Mouse (Mus musculus): ENCODE measurements around the gene Prokr1. TPM values are rescaled to one million over a fixed set of nuclear protein-coding genes. Genes with fewer than 3 reads are reported as not detected.
"Not testable (repeated sequence)": the region's sequence is repeated elsewhere in the genome, so short reads cannot be mapped to it uniquely, and the experiment has no call there.

The Prokr1 gene
- polyA plus RNA-seq, 1 experiment from 2014 or later, result 2.0 TPM

DNA sequence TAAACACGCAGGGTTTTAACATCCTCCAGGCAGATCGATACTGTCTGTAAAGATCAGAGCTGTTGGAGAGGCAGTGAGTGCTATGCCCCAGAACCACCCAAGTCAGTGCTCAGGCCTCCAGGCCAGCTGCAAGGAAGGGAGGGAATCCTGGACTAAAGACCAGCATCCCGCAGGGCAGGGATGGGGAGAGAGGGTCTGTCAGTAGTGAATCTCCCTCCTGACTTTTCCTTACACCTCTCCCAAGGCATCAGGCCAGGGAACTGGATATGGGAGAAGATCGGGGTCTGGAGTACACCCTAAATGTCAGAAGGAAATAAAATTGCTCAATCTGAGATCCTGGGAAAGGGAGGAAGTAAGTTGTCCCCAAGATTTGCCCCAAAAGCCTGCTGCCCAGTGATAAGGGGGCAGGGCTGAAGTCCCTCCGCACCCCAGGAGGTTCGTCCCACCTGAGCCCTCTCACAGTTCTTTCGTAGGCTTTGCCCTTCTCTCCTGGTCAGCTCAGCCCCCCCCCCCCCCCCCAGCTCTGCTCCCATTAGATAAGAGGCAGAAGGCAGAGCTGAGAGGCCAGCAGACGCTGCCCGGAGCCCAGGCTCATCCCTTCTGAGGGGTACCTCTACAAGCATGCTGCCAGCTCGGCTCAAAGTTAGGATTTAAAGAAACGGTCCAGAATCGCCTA is 687 bp downstream of the Prokr1 start:
- peaks cover 17% of the 10 kb centered on the region for H3K4me1 ChIP-seq
- ATAC-seq (replicated peaks), result peak; percentile 24; the same call in 1 of the 2 replicates

DNA sequence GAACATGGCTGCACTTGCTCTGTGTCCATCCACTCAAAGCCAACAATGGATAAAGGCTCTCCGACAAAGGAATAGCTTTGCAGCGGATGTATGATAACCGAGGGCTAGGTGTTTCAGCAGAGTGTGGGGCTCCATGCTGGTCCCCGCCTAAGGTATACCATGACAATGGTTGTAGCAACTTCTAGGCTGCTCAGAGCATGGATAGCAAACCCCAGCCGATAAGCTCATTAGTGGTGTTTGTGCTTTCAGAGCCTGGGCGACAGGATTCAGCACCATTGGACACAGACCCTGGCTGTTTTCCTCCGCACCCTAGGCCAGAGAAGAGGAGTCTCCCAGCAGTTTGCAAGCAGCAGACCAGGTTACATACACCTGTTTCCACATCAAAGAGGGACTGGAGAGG is 6.6 kb downstream of the Prokr1 start:
- Histone ChIP-seq H3K27me3 (replicated peaks) (0 out of 2 replicates have a peak, but pooled peaks cover 3% of the 10 kb centered on the region), H3K27ac (no peak overlapping the region), H3K4me1 (no peaks in the 10 kb centered on the region), H3K4me3 (no peak overlapping the region), H3K9me3 (no peaks in the 10 kb centered on the region), H3K9ac (no peak overlapping the region), H3K4me2 (no peak overlapping the region), H3K36me3 (replicated peaks) (no peaks in the 10 kb centered on the region)
- WGBS, result 88% methylated on average over 7 of the region's 7 CpGs
- ATAC-seq (replicated peaks), result no peak

More for the DNA sequence above, 687 bp downstream of the Prokr1 start:
- Histone ChIP-seq H3K36me3 (replicated peaks) (no peaks in the 10 kb centered on the region), H3K27ac (no peak overlapping the region), H3K27me3 (replicated peaks) (0 out of 2 replicates have a peak, but pooled peaks cover 3% of the 10 kb centered on the region), H3K4me2 (peak overlapping the region; percentile 92), H3K9me3 (no peaks in the 10 kb centered on the region), H3K4me3 (peak overlapping the region; percentile 52), H3K9ac (peak overlapping the region; percentile 52; the same call in 1 of the 2 replicates)
- WGBS, result 10% methylated on average over 12 of the region's 12 CpGs

DNA sequence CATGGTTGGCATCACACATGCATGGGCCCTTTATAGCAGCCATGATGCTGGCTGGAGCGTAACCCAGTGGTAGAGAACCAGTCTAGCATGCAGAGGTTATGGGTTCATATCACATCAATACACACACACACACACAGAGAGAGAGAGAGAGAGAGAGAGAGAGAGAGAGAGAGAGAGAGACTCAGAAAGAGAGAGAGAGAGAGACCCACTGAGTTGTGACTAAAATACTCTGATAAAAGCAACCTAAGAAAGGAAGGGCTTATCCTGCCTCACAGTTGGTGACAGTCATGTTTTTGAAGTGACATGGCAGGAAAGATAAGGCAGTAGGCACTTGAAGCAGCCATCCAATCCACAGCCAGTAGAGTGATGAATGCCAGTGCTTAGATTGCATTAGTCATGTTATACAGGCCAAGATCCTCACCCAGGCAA is 7.3 kb downstream of the Prokr1 start:
- Histone ChIP-seq H3K27ac (no peak overlapping the region), H3K36me3 (replicated peaks) (no peaks in the 10 kb centered on the region), H3K4me1 (no peaks in the 10 kb centered on the region), H3K4me2 (no peak overlapping the region), H3K4me3 (no peak overlapping the region), H3K9me3 (no peaks in the 10 kb centered on the region), H3K9ac (no peak overlapping the region), H3K27me3 (replicated peaks) (0 out of 2 replicates have a peak, but pooled peaks cover 3% of the 10 kb centered on the region)
- 97% methylated on average over 1 of the region's 1 CpGs for WGBS
- no peak for ATAC-seq (replicated peaks)

DNA sequence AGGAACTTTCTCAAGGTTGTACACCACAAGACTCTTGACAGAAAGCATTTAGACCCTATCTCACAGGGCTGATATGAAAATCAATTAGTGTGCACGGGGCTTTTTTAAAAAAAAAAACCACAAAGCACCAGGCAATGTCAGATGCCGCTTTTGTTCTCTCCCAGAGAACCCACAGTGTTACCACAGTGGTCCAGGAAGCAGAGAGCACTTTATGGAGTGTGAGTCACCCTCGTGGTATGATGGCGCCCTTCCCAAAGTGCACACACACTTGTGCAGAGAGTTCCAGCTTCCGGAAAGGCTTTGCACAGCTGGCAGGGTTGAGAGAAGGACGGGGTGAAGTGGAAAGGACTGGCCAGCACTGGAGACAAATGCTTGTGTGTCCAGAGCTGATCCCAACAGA is 8.1 kb downstream of the Prokr1 start:
- 84% methylated on average over 6 of the region's 6 CpGs for WGBS
- H3K9ac ChIP-seq, result no peak overlapping the region

DNA sequence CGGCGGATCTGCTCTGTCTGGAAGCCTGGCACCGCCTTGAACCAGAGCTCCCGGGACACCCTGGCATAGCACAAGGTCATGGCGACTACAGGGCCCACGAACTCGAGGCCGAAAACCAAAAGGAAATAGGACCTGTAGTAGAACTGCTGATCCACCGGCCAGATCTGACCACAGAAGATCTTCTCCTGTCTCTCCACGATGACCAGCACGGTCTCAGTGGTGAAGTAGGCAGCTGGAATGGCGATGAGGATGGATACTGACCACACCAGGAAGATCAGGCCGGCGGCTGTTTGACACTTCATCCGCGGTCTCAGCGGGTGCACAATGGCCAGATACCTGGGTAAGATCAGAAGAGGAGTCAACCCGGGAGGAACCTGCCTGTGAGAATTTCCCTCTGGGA is 9.0 kb downstream of the Prokr1 start:
- H3K36me3 ChIP-seq (replicated peaks), result no peaks in the 10 kb centered on the region
- WGBS, result 94% methylated on average over 18 of the region's 18 CpGs
- H3K27me3 ChIP-seq (replicated peaks), result 0 out of 2 replicates have a peak, but pooled peaks cover 3% of the 10 kb centered on the region
- H3K9me3 ChIP-seq, result no peaks in the 10 kb centered on the region
- H3K4me1 ChIP-seq, result no peaks in the 10 kb centered on the region
- no peak overlapping the region for H3K9ac ChIP-seq
- no peak overlapping the region for H3K4me3 ChIP-seq
- ATAC-seq (replicated peaks), result no peak
- no peak overlapping the region for H3K27ac ChIP-seq
- H3K4me2 ChIP-seq, result no peak overlapping the region

More for the DNA sequence above, 8.1 kb downstream of the Prokr1 start:
- ATAC-seq (replicated peaks), result no peak
- no peaks in the 10 kb centered on the region for H3K36me3 ChIP-seq (replicated peaks)
- H3K4me3 ChIP-seq, result no peak overlapping the region
- H3K4me1 ChIP-seq, result no peaks in the 10 kb centered on the region
- no peak overlapping the region for H3K4me2 ChIP-seq
- 0 out of 2 replicates have a peak, but pooled peaks cover 3% of the 10 kb centered on the region for H3K27me3 ChIP-seq (replicated peaks)
- no peaks in the 10 kb centered on the region for H3K9me3 ChIP-seq
- H3K27ac ChIP-seq, result no peak overlapping the region

DNA sequence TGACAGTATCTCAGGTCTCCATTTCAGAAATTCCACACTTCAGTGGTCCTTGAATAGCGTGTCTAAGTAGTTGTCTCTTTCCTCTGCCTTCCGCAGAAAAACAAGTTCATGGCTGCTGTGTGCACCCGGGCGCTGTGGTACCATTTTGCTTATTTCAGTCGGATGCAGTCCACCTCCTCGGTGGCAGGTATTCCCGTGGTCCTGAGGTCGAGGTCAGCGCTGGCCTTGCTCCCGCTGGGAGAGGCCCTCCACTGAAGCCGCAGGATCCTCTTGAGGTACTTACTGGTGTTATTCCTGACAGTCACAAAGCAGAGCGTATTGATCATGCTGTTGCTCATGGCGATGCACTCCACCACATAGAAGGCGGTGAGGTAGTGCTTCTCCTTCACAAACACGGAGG is 9.5 kb downstream of the Prokr1 start:
- H3K4me1 ChIP-seq, result no peaks in the 10 kb centered on the region
- 0 out of 2 replicates have a peak, but pooled peaks cover 3% of the 10 kb centered on the region for H3K27me3 ChIP-seq (replicated peaks)
- no peak overlapping the region for H3K9ac ChIP-seq
- H3K9me3 ChIP-seq, result no peaks in the 10 kb centered on the region
- 85% methylated on average over 15 of the region's 15 CpGs for WGBS
- H3K4me2 ChIP-seq, result no peak overlapping the region
- no peak overlapping the region for H3K4me3 ChIP-seq
- no peak overlapping the region for H3K27ac ChIP-seq
- H3K36me3 ChIP-seq (replicated peaks), result no peaks in the 10 kb centered on the region
- no peak for ATAC-seq (replicated peaks)

DNA sequence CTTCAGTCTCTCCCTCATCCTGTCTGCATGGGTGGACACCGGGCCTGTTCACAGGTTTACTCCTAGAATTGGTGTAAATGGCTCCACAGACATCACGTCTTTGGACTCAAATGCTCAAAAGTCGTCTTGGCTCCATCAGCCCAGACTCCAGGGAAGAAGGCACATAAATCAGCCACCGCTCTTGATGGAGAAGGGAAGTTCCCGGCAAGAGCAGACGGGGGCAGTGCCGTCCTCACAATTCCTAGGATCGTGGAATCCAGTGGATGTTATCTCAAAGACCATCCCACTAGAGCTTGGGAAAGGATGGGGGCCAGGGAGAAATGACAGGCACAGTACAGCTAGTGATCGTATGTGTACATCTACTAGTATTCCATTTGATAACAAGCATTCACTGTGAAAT is 12.3 kb downstream of the Prokr1 start:
- 55% methylated on average over 9 of the region's 9 CpGs for WGBS

DNA sequence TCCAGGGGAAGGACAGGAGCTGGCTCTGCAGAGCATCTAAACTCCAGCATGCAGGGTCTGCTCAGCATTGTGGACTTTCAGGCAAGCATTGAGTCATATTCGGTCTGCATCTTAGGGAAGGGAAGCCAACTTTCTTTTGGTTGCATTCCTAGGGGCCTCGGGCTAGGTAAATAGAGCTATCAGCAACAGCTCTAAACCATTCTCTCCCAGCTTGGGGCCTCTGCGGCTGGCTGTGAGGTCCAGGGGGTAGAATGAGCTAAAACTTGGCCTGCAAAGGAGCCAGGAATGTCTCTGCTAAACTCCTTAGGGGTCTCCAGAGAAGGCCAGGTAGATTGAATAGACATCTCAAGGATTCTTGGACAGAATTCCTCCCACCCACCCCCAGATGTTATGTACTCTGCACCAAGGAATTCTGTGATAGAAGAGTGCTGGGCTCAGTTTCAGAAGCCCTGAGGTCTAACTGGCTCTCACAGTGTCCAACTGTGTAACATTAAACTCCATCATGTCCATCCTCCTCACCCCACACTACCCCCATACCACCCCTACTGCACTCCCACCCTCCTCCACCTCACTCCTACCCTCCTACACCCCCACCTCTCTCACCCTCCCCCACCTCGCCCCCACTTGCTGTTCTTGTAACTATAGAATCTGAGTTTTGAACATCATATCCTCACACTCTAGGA is 13.8 kb downstream of the Prokr1 start:
- Histone ChIP-seq H3K36me3 (replicated peaks) (no peaks in the 10 kb centered on the region), H3K9ac (no peak overlapping the region), H3K4me1 (no peaks in the 10 kb centered on the region), H3K27me3 (replicated peaks) (no peaks in the 10 kb centered on the region), H3K9me3 (no peaks in the 10 kb centered on the region), H3K4me2 (no peak overlapping the region), H3K27ac (no peak overlapping the region), H3K4me3 (no peak overlapping the region)
- ATAC-seq (replicated peaks), result no peak
- WGBS, result 55% methylated on average over 4 of the region's 4 CpGs

More for the DNA sequence above, 12.3 kb downstream of the Prokr1 start:
- Histone ChIP-seq H3K4me3 (no peak overlapping the region), H3K36me3 (replicated peaks) (no peaks in the 10 kb centered on the region), H3K9me3 (no peaks in the 10 kb centered on the region), H3K4me2 (no peak overlapping the region), H3K27me3 (replicated peaks) (no peaks in the 10 kb centered on the region), H3K9ac (no peak overlapping the region), H3K27ac (no peak overlapping the region), H3K4me1 (no peaks in the 10 kb centered on the region)
- ATAC-seq (replicated peaks), result no peak

DNA sequence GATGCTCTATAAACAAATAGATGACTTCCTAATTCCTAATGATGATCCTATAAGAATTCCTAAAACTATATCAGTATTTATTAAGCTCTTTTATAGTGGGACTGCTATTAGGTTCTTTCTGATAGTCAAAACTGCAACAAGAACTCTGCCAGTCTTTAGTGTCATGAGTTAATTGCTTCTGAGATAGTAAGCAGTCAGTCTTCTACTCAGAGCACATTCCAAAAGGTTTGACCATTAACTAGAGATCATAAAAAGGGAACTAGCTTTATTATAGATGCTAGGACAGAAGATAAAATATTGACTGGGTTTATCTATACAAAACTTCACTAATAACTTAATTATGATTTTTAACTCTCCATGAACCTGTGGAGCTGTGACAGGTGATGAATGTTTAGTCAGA is 18.7 kb downstream of the Prokr1 start:
- not testable (repeated sequence) for H3K27me3 ChIP-seq (replicated peaks); H3K4me1 ChIP-seq; H3K9me3 ChIP-seq; ATAC-seq (replicated peaks); H3K36me3 ChIP-seq (replicated peaks); H3K9ac ChIP-seq; H3K4me3 ChIP-seq; H3K27ac ChIP-seq; H3K4me2 ChIP-seq

DNA sequence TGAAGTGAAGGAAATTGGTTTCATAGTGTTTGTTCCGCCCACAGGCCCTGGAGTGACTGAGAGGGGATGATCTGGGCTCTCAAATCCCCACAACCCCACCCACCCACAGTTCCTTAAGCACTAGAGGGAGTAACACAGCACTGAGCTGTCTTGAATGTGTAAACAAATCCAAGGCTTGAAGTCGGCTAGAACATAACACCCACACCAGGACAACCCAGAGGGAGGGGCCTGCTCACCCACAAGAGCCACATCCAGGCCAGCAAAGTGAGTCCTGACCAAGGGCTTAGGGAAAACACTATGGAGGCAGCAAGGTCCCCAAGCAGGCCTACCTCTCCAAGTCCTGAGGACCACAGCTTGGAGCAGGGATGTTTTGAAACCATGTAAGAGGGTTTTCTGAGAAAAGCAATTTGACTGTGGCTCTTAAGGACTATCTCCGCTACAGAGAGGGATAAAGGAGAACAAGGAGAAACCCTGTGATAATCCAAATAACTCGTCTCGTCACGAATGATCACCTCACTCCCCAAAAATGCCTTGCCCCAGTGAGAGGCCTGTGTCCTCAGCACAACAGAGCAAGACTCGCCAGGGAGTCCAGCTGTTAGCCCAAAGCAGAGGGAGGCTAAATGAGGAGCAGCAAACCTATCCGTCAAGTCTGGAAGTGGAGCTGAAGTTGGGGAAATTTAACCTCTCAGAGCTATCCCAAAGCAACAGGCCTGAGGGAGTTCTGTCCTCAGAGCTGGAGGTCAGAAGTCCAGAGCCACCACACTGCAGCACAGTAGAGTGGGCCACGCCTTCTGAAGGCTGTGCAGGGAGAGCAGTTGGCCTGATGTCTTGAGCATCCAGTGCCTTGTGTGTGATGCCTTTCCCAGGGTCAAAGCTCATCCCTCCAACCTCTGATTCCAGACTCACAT is 22.6 kb downstream of the Prokr1 start:
- 54% methylated on average over 9 of the region's 9 CpGs for WGBS
- ATAC-seq (replicated peaks), result no peak
- Histone ChIP-seq H3K4me3 (no peak overlapping the region), H3K9ac (no peak overlapping the region), H3K36me3 (replicated peaks) (no peaks in the 10 kb centered on the region), H3K27ac (no peak overlapping the region), H3K4me1 (no peaks in the 10 kb centered on the region), H3K27me3 (replicated peaks) (no peaks in the 10 kb centered on the region), H3K9me3 (no peaks in the 10 kb centered on the region), H3K4me2 (no peak overlapping the region)

DNA sequence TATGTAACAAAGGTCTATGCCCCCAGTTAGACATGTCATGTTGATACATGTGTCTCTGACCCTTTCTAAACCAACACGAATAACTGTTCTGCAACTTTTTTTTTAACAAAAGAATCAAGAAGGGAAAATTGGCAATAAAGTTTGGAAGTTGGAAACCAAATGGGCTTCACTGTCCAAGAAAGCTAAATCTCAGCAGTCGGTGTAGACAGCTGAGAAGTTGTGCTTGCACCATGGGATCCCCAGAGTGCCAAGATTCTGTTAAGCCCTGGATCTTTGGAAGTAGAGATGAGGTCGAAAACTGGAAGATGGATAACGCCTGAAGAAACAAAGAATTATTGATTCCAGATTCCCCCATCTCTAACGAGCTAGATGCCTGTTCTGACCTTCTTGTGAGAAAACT is 25.4 kb downstream of the Prokr1 start:
- Histone ChIP-seq H3K27me3 (replicated peaks) (no peaks in the 10 kb centered on the region), H3K36me3 (replicated peaks) (no peaks in the 10 kb centered on the region), H3K27ac (no peak overlapping the region), H3K9ac (no peak overlapping the region), H3K9me3 (no peaks in the 10 kb centered on the region), H3K4me2 (no peak overlapping the region), H3K4me1 (no peaks in the 10 kb centered on the region), H3K4me3 (no peak overlapping the region)
- WGBS, result 87% methylated on average over 5 of the region's 5 CpGs
- ATAC-seq (replicated peaks), result no peak

DNA sequence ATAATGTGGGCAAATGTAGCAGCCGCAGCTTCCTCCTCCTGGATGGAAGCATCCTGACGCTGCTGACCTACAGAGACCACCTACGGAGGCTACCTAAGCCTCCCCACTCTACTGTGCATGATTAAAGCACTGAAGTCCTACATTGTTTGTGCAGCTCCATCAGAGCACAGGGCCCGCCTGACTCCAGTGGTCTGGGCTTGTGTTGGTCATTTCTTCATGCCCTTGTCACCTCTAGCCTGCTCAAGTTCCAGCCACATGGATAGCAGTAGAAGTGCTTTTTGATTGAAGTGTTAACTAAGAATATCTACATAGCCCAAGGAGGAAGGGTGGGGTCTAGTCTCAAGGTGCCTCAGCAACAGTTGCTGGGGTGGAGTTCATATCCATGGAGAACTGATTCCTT is 26.2 kb downstream of the Prokr1 start:
- H3K36me3 ChIP-seq (replicated peaks), result no peaks in the 10 kb centered on the region
- ATAC-seq (replicated peaks), result no peak
- no peaks in the 10 kb centered on the region for H3K9me3 ChIP-seq
- no peak overlapping the region for H3K27ac ChIP-seq
- H3K4me3 ChIP-seq, result no peak overlapping the region
- no peak overlapping the region for H3K9ac ChIP-seq
- H3K4me2 ChIP-seq, result no peak overlapping the region
- H3K27me3 ChIP-seq (replicated peaks), result no peaks in the 10 kb centered on the region
- WGBS, result 88% methylated on average over 4 of the region's 4 CpGs
- no peaks in the 10 kb centered on the region for H3K4me1 ChIP-seq
